Mouse (Mus musculus) hindbrain, embryonic 16.5 days (tissue): ENCODE results near the gene Pkp4. TPM values are rescaled to one million over a fixed set of nuclear protein-coding genes. Genes with fewer than 3 reads are reported as not detected.
A peak's percentile ranks its signal among the peaks of the same experiment; 100 is the strongest.
"Not testable (repeated sequence)": the region's sequence is repeated elsewhere in the genome, so short reads cannot be mapped to it uniquely, and the experiment has no call there.

Source experiments
- ATAC-seq: fragments of 200-750 bp; cut with Nextera tagmentation; 2 replicates; pipeline ENCODE4 v1.8.0; 2017; ENCODE audit warnings: moderate TSS enrichment, moderate library complexity
- H3K27ac ChIP-seq: fragments of 300-500 bp; sonication (generic); 2 replicates; pipeline ENCODE4 v1.5.1; 2014; ENCODE audit warnings: low read depth, mild to moderate bottlenecking, control low read depth, low read length, moderate library complexity
- H3K27me3 ChIP-seq: fragments of 300-500 bp; sonication (generic); replicated peaks from 2 replicates; pipeline ENCODE4 v1.6.1; 2014; ENCODE audit warnings: low read length; ENCODE audit not compliant: control insufficient read depth, insufficient read depth
- H3K36me3 ChIP-seq: fragments of 300-500 bp; sonication (generic); 2 replicates; pipeline ENCODE4 v1.6.1; 2014; ENCODE audit warnings: mild to moderate bottlenecking, low read length, moderate library complexity, mixed read lengths; ENCODE audit not compliant: control insufficient read depth, insufficient read depth
- H3K4me1 ChIP-seq: fragments of 300-500 bp; sonication (generic); 2 replicates; pipeline ENCODE4 v1.6.1; 2014; ENCODE audit warnings: low read depth, low read length; ENCODE audit not compliant: control insufficient read depth, insufficient read depth
- H3K4me2 ChIP-seq: fragments of 300-500 bp; sonication (generic); 2 replicates; pipeline ENCODE4 v1.6.1; 2014; ENCODE audit warnings: mild to moderate bottlenecking, low read length, control low read depth, moderate library complexity
- H3K4me3 ChIP-seq: fragments of 300-500 bp; sonication (generic); 2 replicates; pipeline ENCODE4 v1.5.1; 2014; ENCODE audit warnings: mild to moderate bottlenecking, low read length, control low read depth, moderate library complexity
- H3K9ac ChIP-seq: fragments of 300-500 bp; sonication (generic); 2 replicates; pipeline ENCODE4 v1.6.1; 2014; ENCODE audit warnings: low read depth, mild to moderate bottlenecking, control low read depth, low read length, moderate library complexity
- H3K9me3 ChIP-seq: fragments of 300-500 bp; sonication (generic); 2 replicates; pipeline ENCODE4 v1.6.1; 2014; ENCODE audit warnings: mild to moderate bottlenecking, low read length, moderate library complexity; ENCODE audit not compliant: control insufficient read depth
- WGBS: fragments of 180-500 bp; shearing (Covaris S2); extraction: QIAGEN DNeasy Blood & Tissue Kit; methylation state at CpG from one replicate; pipeline ENCODE4 v1.1.7; 2014; 5-methylcytosine and 5-hydroxymethylcytosine counted together
- polyA plus RNA-seq: library from polyadenylated mRNA; unstranded; fragments of >200 nt; fragmentation: Nextera tagmentation; extraction: Ambion mirVana; gene quantifications from 2 replicates; pipeline ENCODE4 v1.2.1, GENCODE M21; 2015

Pkp4 gene
- polyA plus RNA-seq, 1 experiment from 2014 or later = 29.2 TPM

- Histone ChIP-seq H3K9me3 (no peaks in the 10 kb centered on the region), H3K36me3 (peaks cover 3% of the 10 kb centered on the region; the same call in 1 of the 2 replicates), H3K4me3 (no peak overlapping the region), H3K4me1 (peaks cover 9% of the 10 kb centered on the region), H3K27me3 (no peaks in the 10 kb centered on the region), H3K9ac (no peak overlapping the region), H3K4me2 (no peak overlapping the region), H3K27ac (no peak overlapping the region)
- ATAC-seq = no peak
- 93% methylated on average over 5 of the region's 5 CpGs for WGBS
Observed at GRCm38 (mm10) chr2:59355531-59356289, 195.1 kb downstream of the Pkp4 start.

GRCm38 (mm10) chr2:59359760-59360342, 199.2 kb downstream of the Pkp4 start:
- no peaks in the 10 kb centered on the region for H3K27me3 ChIP-seq
- H3K27ac ChIP-seq = 0 out of 2 replicates have a peak overlapping the region, but pooled peaks have one; percentile 12
- H3K9me3 ChIP-seq = no peaks in the 10 kb centered on the region
- H3K4me3 ChIP-seq = no peak overlapping the region
- no peak overlapping the region for H3K4me2 ChIP-seq
- no peaks in the 10 kb centered on the region; the same call in 1 of the 2 replicates for H3K4me1 ChIP-seq
- ATAC-seq = no peak; the same call in 1 of the 2 replicates
- peaks cover 3% of the 10 kb centered on the region; the same call in 1 of the 2 replicates for H3K36me3 ChIP-seq
- no peak overlapping the region for H3K9ac ChIP-seq
- WGBS = 66% methylated on average over 9 of the region's 9 CpGs

DNA sequence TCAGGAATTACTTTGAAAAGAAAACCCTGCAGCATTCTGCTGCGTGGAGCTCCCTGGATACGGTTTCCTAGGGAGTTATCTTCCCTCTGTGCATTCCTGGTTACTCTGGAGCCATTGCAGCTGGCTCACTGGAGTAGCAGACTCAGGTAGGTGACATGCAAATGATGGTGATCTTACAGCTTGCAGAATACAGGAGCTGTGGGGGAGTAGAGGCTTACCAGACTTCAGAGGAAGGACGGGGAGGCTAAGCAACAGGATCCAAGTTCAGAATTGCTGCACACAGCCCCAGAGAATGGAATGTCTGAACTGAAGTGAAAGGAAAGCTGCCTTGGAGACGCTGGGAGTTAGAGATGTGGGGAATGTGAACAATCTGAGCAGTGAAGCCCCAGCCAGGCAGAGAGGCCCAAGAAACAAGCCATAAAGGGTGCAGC, 200.7 kb downstream of the Pkp4 start:
- 28% methylated on average over 4 of the region's 4 CpGs for WGBS
- Histone ChIP-seq H3K27ac (no peak overlapping the region; the same call in 1 of the 2 replicates), H3K27me3 (no peaks in the 10 kb centered on the region), H3K4me1 (no peaks in the 10 kb centered on the region; the same call in 1 of the 2 replicates), H3K9me3 (no peaks in the 10 kb centered on the region), H3K36me3 (no peaks in the 10 kb centered on the region), H3K4me3 (no peak overlapping the region), H3K9ac (no peak overlapping the region), H3K4me2 (no peak overlapping the region)
- ATAC-seq = peak; percentile 37; the same call in 1 of the 2 replicates

DNA sequence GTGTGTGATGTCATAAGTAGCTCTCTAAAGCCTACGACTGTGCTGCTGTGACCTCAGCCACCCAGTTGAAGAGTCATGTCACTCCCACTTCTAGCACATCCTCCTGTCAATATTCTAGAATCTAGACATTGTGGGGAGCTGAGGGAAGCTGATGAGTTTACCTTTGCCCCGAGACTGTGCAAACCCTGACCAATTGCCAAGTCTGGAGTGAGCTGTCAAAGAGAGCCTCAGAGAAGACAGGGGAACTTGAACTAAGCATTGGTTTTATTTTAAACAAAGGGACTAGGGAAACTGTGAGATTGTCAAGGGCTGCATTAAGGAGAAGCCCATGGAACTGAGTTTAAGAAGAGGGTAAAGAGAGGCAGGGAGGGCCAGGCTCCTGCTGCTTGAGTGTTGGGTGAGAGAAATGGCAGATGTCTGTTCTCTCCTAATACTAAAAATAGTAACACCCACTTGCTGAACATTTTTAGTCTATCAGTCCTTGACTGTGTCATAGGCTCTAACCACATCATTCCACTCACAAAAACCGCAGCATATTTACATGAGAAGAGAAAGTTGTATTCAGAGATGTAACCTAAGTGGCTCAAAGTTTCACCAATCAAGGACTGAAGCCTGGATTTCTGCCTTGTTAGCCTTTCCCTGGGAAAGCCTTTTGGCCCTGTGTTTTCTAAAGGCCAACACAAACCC, 203.6 kb downstream of the Pkp4 start:
- no peaks in the 10 kb centered on the region for H3K36me3 ChIP-seq
- H3K9me3 ChIP-seq = no peaks in the 10 kb centered on the region
- no peaks in the 10 kb centered on the region; the same call in 1 of the 2 replicates for H3K4me1 ChIP-seq
- H3K9ac ChIP-seq = no peak overlapping the region
- no peak for ATAC-seq
- no peak overlapping the region for H3K4me2 ChIP-seq
- no peaks in the 10 kb centered on the region for H3K27me3 ChIP-seq
- H3K27ac ChIP-seq = no peak overlapping the region
- no peak overlapping the region for H3K4me3 ChIP-seq
- 84% methylated on average over 3 of the region's 3 CpGs for WGBS

GRCm38 (mm10) chr2:59367191-59367590, 206.5 kb downstream of the Pkp4 start:
- WGBS = 93% methylated on average over 4 of the region's 4 CpGs
- ATAC-seq = no peak
- H3K4me3 ChIP-seq = no peak overlapping the region

DNA sequence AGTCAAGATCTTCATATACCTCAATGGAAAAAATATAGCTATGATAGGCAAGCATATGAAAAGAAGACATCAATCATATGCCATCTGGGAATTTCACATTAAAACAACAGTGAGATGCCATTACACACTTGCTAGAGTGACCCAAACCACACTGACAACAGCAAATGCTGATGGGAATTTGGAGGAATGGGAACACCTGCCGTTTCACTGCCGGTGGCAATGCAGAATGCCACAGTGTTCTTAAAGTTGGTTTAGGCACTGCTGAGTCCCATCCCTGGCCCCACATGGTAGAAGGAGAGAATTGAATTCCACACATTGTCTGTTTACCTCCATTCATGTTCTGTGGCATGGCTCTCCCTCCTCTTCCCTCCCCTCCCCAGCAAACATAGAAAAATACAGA, 212.5 kb downstream of the Pkp4 start:
- Histone ChIP-seq H3K27ac (no peak overlapping the region), H3K9ac (no peak overlapping the region), H3K4me3 (no peak overlapping the region), H3K27me3 (no peaks in the 10 kb centered on the region), H3K9me3 (no peaks in the 10 kb centered on the region), H3K36me3 (no peaks in the 10 kb centered on the region), H3K4me1 (no peaks in the 10 kb centered on the region), H3K4me2 (no peak overlapping the region)
- no peak for ATAC-seq
- WGBS = 77% methylated on average over 2 of the region's 2 CpGs

More at GRCm38 (mm10) chr2:59367191-59367590, 206.5 kb downstream of the Pkp4 start:
- no peak overlapping the region for H3K9ac ChIP-seq
- no peaks in the 10 kb centered on the region for H3K36me3 ChIP-seq
- no peak overlapping the region for H3K4me2 ChIP-seq
- H3K27me3 ChIP-seq = no peaks in the 10 kb centered on the region
- H3K27ac ChIP-seq = no peak overlapping the region
- H3K9me3 ChIP-seq = no peaks in the 10 kb centered on the region
- no peaks in the 10 kb centered on the region for H3K4me1 ChIP-seq

DNA sequence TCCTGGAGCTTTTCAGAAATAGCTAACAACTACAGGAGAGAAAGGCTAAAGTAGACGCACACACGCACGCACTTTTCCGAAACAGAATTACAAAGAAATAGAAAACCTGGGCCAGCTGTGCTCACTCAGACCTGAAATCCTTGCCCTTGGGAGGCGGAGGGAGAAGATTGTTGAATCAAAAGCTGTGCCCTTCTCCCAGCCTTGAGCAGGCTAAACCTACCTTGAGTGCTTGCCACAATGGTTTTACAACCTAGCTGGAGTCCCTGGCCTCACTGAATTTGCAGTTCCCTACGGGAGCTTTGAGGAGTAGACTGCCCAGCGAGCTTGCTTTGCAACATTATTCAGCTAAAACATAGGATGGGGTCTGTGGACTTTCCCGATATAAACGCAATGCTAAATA, 217.4 kb downstream of the Pkp4 start:
- no peak for ATAC-seq
- no peaks in the 10 kb centered on the region for H3K27me3 ChIP-seq
- H3K4me3 ChIP-seq = no peak overlapping the region
- H3K4me1 ChIP-seq = no peaks in the 10 kb centered on the region
- H3K9me3 ChIP-seq = no peaks in the 10 kb centered on the region
- H3K9ac ChIP-seq = no peak overlapping the region
- no peaks in the 10 kb centered on the region for H3K36me3 ChIP-seq
- no peak overlapping the region for H3K4me2 ChIP-seq
- H3K27ac ChIP-seq = no peak overlapping the region
- WGBS = 92% methylated on average over 9 of the region's 9 CpGs

DNA sequence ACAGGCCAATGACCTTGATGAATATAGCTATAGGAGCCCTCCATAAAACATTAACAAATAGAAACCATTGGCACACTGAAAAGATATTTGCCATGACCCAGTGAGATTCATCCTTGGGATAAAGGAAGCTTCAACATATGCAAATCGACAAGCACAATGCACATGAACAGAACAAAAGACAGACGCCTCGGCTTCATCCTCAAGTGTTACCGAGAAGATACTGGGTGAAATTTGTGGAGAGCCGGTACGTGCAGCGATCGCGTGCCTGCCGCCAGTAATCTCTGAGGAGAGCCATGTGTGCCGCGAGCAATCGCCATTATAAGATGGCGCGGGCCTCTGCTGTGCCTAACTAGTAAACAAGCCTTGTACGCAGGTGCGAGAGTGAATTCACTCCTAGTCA, 218.2 kb downstream of the Pkp4 start:
- not testable (repeated sequence) for H3K4me3 ChIP-seq, H3K27ac ChIP-seq, H3K9ac ChIP-seq, H3K4me1 ChIP-seq, H3K27me3 ChIP-seq, ATAC-seq, H3K9me3 ChIP-seq, H3K4me2 ChIP-seq, H3K36me3 ChIP-seq
- 92% methylated on average over 13 of the region's 17 CpGs for whole genome bisulfite sequencing

- 98% methylated on average over 17 of the region's 17 CpGs for WGBS
- no peak for ATAC-seq
Observed at GRCm38 (mm10) chr2:59383231-59383630, 222.6 kb downstream of the Pkp4 start.

More at GRCm38 (mm10) chr2:59383231-59383630, 222.6 kb downstream of the Pkp4 start:
- Histone ChIP-seq H3K9ac (no peak overlapping the region), H3K4me1 (no peaks in the 10 kb centered on the region), H3K36me3 (no peaks in the 10 kb centered on the region), H3K4me2 (no peak overlapping the region), H3K27me3 (no peaks in the 10 kb centered on the region), H3K9me3 (no peaks in the 10 kb centered on the region), H3K4me3 (no peak overlapping the region), H3K27ac (no peak overlapping the region)
